Mouse (Mus musculus) liver, embryonic 16.5 days (tissue): ENCODE results near the gene Oas2. TPM values are rescaled to one million over a fixed set of nuclear protein-coding genes. Genes with fewer than 3 reads are reported as not detected.

Experiments
- ATAC-seq: fragments of 200-750 bp; cut with Nextera tagmentation; 2 replicates; pipeline ENCODE4 v1.8.0; 2017; ENCODE audit warnings: low read depth, mild to moderate bottlenecking, moderate number of reproducible peaks, moderate library complexity
- H3K27ac ChIP-seq: fragments of 300-500 bp; sonication (generic); 2 replicates; pipeline ENCODE4 v1.5.1; 2014; ENCODE audit warnings: mild to moderate bottlenecking, low read length
- H3K27me3 ChIP-seq: fragments of 300-500 bp; sonication (generic); 2 replicates; pipeline ENCODE4 v1.6.1; 2014; ENCODE audit warnings: low read depth, low read length, mixed read lengths; ENCODE audit not compliant: control insufficient read depth, insufficient read depth
- H3K36me3 ChIP-seq: fragments of 300-500 bp; sonication (generic); 2 replicates; pipeline ENCODE4 v1.6.1; 2014; ENCODE audit warnings: mild to moderate bottlenecking; ENCODE audit not compliant: control insufficient read depth, insufficient read depth
- H3K4me1 ChIP-seq: fragments of 300-500 bp; sonication (generic); 2 replicates; pipeline ENCODE4 v1.6.1; 2014; ENCODE audit warnings: low read depth, low read length, mixed read lengths; ENCODE audit not compliant: control insufficient read depth
- H3K4me2 ChIP-seq: fragments of 300-500 bp; sonication (generic); 2 replicates; pipeline ENCODE4 v1.6.1; 2014; ENCODE audit warnings: low read depth, low read length, mixed read lengths
- H3K4me3 ChIP-seq: fragments of 300-500 bp; sonication (generic); 2 replicates; pipeline ENCODE4 v1.5.1; 2014; ENCODE audit warnings: low read depth, mild to moderate bottlenecking, low read length
- H3K9ac ChIP-seq: fragments of 300-500 bp; sonication (generic); 2 replicates; pipeline ENCODE4 v1.6.1; 2014; ENCODE audit warnings: low read depth, low read length
- H3K9me3 ChIP-seq: fragments of 300-500 bp; sonication (generic); replicated peaks from 2 replicates; pipeline ENCODE4 v1.6.1; 2016; ENCODE audit warnings: low read length; ENCODE audit not compliant: control insufficient read depth
- WGBS: fragments of 180-500 bp; shearing (Covaris S2); extraction: QIAGEN DNeasy Blood & Tissue Kit; methylation state at CpG from one replicate; pipeline ENCODE4 v1.1.7; 2014; ENCODE audit not compliant: insufficient replicate concordance; 5-methylcytosine and 5-hydroxymethylcytosine counted together
- polyA plus RNA-seq: library from polyadenylated mRNA; unstranded; fragments of >200 nt; fragmentation: Nextera tagmentation; extraction: Ambion mirVana; gene quantifications from 2 replicates; pipeline ENCODE4 v1.2.1, GENCODE M21; 2015

The Oas2 gene
- polyA plus RNA-seq, 1 experiment from 2014 or later = 0.66 TPM

DNA sequence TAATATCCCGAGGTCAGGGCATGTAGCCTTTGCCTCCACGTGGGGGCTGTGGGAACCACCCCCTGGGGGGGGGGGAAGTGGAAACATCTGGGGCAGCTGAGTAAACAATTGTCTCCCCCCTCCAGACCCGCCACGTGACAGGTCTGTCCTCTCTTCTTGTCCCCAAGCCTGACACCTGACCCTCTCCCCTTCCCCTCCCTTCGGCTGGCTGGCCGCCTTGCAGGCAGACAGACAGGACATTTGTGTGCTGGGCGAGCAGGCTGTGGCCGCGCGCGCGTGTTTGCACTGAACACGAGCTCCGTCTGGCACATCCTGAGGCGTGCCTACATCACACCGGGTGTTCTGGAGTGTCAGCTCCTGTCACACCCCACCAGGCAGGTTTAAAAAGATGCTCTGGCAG, 43.1 kb downstream of the Oas2 start:
- 5% methylated on average over 16 of the region's 16 CpGs for WGBS
- peaks cover 30% of the 10 kb centered on the region for H3K27me3 ChIP-seq
- no peak overlapping the region for H3K4me2 ChIP-seq
- no peaks in the 10 kb centered on the region for H3K9me3 ChIP-seq
- H3K27ac ChIP-seq = no peak overlapping the region
- H3K4me3 ChIP-seq = no peak overlapping the region
- H3K9ac ChIP-seq = no peak overlapping the region
- H3K4me1 ChIP-seq = no peaks in the 10 kb centered on the region
- no peaks in the 10 kb centered on the region for H3K36me3 ChIP-seq
- peak; percentile 19; the same call in 1 of the 2 replicates for ATAC-seq

DNA sequence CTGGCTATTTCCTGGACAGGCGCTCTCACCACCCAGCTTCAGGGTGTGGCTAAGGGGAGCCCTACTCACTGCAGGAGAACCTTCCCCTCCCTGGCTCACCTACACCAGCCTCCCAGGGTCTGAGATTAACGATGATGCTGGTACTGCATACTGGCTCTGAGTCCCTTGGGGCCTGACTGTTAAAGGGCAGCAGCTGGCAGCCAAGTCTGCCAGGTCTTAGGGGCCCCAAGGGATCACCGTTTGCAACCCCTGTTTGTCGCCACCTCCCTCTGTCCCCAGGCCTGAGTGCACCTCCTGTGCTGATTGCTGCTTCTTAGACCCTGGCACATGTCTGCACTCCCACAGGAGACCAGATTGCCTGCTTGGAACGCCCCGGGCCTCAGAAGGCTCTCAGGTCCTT, 45.2 kb downstream of the Oas2 start:
- H3K9ac ChIP-seq = no peak overlapping the region
- WGBS = 35% methylated on average over 6 of the region's 6 CpGs
- no peaks in the 10 kb centered on the region for H3K4me1 ChIP-seq
- no peaks in the 10 kb centered on the region for H3K9me3 ChIP-seq
- no peak overlapping the region for H3K27ac ChIP-seq
- peaks cover 10% of the 10 kb centered on the region for H3K27me3 ChIP-seq
- ATAC-seq = no peak
- no peak overlapping the region for H3K4me3 ChIP-seq
- H3K4me2 ChIP-seq = no peak overlapping the region
- no peaks in the 10 kb centered on the region for H3K36me3 ChIP-seq

DNA sequence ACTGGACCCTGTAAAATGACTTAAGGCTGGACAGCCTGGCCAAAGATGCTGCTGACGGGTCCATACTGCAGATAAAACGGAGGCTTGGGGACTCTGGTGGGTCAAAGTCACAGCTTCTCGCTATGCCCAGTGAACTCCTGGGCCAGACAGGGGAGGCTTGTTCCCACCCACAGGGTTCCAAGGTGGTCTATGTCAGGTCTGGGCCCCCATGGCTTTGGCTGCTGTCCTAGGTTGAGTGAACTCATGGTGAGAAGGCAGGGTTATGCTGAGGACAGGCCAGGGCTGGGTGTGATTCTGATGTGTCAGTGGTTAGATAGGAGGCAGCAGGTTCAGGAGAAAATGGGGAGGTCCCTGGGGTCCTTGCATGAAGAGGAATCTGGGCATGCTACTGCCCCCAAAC, 46.0 kb downstream of the Oas2 start:
- ATAC-seq = no peak
- H3K27ac ChIP-seq = no peak overlapping the region
- peaks cover 8% of the 10 kb centered on the region for H3K27me3 ChIP-seq
- H3K4me2 ChIP-seq = no peak overlapping the region
- no peaks in the 10 kb centered on the region for H3K36me3 ChIP-seq
- 32% methylated on average over 3 of the region's 3 CpGs for WGBS
- no peaks in the 10 kb centered on the region for H3K4me1 ChIP-seq
- H3K9ac ChIP-seq = no peak overlapping the region
- no peaks in the 10 kb centered on the region for H3K9me3 ChIP-seq
- H3K4me3 ChIP-seq = no peak overlapping the region

DNA sequence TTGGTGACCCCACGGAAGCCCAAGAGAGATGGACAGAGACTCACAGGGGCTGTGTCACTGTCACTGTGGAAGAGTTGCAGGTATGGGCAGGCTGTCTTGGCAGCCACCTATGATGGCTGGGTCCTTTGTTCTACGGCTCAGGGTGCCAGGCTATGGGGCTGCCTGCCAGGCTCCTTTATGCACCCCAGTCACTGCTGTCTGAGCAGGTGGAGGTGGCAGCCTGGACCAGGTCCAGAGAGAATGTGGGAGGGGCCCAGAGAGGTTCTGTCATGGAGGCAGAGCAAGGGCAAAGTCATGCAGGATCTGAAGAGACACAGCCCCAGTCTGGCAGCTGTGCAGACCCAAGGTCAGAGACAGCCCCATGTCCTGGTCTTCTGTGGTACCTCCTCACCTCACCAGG, 46.7 kb downstream of the Oas2 start:
- no peak for ATAC-seq
- Histone ChIP-seq H3K27me3 (peaks cover 3% of the 10 kb centered on the region), H3K4me1 (no peaks in the 10 kb centered on the region), H3K27ac (no peak overlapping the region), H3K4me2 (no peak overlapping the region), H3K36me3 (no peaks in the 10 kb centered on the region), H3K4me3 (no peak overlapping the region), H3K9ac (no peak overlapping the region), H3K9me3 (no peaks in the 10 kb centered on the region)
- WGBS = 74% methylated on average over 2 of the region's 2 CpGs

DNA sequence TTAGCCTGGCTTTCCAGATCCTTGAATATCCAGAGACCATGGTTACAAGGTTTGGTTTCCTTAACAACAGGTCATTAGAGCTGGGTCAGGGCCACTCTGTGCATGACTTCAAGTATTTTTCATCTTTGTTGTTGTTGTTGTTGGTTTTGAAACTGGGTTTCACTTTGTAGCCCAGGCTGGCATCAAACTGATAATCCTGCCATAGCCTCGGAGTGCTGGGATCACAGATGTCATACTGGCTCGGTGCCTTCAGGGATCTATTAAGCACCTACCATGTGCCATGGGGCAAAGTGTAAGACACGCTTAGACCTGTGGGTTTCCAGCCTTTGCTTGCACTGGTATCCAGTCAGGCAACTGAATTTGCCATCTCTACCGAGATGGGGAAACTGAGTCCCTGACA, 47.2 kb downstream of the Oas2 start:
- Histone ChIP-seq H3K9me3 (no peaks in the 10 kb centered on the region), H3K36me3 (no peaks in the 10 kb centered on the region), H3K4me1 (no peaks in the 10 kb centered on the region), H3K4me3 (no peak overlapping the region), H3K9ac (no peak overlapping the region), H3K27me3 (peaks cover 3% of the 10 kb centered on the region), H3K4me2 (no peak overlapping the region), H3K27ac (no peak overlapping the region)
- 61% methylated on average over 4 of the region's 4 CpGs for WGBS
- no peak for ATAC-seq

DNA sequence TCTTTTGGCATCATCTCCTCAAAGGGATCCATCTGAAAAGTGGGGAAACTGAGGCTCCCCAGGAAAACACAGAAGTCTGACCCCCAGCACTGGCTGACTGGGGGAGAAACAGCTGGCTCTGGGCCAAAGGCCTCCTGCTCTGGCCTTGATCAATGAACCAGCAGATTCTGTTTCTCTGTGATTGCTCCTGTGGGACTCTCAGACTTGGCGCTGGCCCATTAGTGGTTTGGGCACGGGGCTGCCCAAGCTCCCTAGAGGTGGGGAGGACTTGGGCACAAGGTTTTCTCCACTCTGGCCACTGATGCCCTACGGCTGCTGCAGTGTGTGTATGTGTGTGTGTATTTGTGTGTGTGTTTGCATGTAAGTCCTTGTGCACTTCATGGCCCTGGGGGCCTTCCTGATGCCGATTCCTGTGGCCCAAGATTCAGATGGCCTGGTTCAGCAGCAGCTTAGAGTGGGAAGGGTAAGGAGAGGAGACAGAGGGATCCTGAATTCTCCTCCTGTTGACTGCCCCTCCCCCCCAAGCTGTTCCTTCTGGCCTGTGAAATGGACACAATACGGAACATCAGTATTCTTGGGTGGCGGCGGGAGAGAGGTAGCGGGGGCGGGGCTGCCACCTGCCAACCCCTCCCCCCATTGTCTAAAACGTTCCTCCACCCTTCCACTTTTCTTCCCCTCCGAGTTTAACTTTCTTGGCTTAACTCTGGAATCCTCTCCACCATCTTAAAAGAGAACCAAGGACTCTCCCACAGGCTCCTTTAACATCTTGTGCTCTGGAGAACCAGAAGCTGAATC, 48.5 kb downstream of the Oas2 start:
- WGBS = 44% methylated on average over 11 of the region's 11 CpGs
- H3K4me1 ChIP-seq = no peaks in the 10 kb centered on the region
- no peak overlapping the region for H3K4me3 ChIP-seq
- no peak overlapping the region for H3K4me2 ChIP-seq
- H3K9ac ChIP-seq = no peak overlapping the region
- H3K27ac ChIP-seq = no peak overlapping the region
- no peaks in the 10 kb centered on the region for H3K9me3 ChIP-seq
- no peak for ATAC-seq
- H3K27me3 ChIP-seq = peaks cover 6% of the 10 kb centered on the region
- no peaks in the 10 kb centered on the region for H3K36me3 ChIP-seq

DNA sequence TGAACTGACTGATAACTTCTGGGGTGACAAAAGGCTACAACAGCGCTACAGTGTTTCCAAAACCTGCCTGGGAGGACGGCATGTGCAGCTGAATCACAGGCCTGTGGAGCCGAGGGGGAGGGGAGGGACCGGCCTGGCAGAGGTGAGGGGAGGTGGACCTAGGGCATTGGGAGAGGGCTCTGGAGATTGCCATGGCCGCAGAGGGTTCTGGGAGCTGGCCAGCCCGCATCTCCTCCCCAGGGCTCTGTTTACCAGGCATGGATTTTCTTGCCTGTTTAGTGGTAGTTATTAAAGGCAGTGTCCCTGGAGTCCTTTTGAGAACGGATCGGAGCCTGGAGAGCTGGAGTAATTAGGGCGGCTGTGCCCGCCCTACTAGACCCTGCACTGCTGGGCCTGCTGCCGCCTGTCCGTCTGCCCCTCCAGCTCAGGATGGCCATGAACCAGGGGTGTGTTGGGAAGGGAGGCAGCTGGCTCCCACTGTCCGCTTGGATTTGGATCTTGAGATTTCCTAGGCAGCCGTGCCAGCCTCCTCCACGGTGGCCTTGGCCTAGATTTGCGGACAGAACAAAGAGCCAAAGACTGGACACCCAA, 50.8 kb downstream of the Oas2 start:
- Histone ChIP-seq H3K36me3 (no peaks in the 10 kb centered on the region), H3K4me3 (no peak overlapping the region), H3K27me3 (peaks cover 25% of the 10 kb centered on the region), H3K9ac (no peak overlapping the region), H3K9me3 (no peaks in the 10 kb centered on the region), H3K4me1 (no peaks in the 10 kb centered on the region), H3K4me2 (no peak overlapping the region), H3K27ac (no peak overlapping the region)
- 51% methylated on average over 16 of the region's 16 CpGs for WGBS
- no peak for ATAC-seq

DNA sequence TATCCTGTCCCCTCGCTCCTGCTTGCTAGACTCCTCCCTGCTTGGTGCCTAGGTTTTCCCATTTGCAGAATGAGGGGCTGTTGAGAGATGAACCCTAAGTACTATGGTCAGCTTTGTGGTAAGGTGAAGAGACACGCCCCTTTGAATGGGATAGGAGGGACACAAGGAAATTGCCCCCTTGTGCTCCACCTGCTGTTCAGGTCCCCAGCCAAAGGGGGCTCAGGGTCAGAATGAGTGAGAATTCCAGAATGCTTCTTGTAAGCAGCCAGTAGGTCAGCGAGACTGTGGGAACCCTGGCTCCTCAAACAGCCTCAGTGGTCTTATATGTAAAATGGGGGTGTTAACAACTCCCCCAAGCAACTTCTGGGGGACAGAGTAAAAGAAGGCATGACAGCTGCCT, 51.5 kb downstream of the Oas2 start:
- no peak overlapping the region for H3K4me3 ChIP-seq
- 40% methylated on average over 3 of the region's 3 CpGs for WGBS

DNA sequence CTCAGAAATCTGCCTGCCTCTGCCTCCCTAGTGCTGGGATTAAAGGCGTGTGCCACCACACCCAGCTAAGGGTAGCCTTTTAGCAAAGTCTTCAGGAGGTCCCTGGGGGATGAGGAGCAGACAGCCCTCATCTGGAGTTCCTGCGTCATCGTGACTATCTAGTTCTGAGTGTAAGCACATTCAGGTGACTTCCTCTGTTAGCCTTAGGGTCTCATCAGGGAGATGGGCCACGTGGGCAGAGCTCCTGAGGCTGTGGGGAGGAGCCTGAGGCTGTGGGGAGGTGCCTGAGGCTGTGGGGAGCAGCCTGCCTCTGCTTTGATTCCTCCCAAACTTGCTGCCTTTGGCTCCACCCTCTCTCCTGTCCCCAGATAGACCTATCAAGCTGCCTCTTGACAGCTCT, 52.8 kb downstream of the Oas2 start:
- H3K27me3 ChIP-seq = peaks cover 38% of the 10 kb centered on the region
- H3K9ac ChIP-seq = no peak overlapping the region
- H3K4me3 ChIP-seq = no peak overlapping the region
- ATAC-seq = no peak
- no peak overlapping the region for H3K27ac ChIP-seq
- no peaks in the 10 kb centered on the region for H3K36me3 ChIP-seq
- no peaks in the 10 kb centered on the region for H3K4me1 ChIP-seq
- WGBS = 36% methylated on average over 4 of the region's 4 CpGs
- H3K9me3 ChIP-seq = no peaks in the 10 kb centered on the region
- no peak overlapping the region for H3K4me2 ChIP-seq

More for the DNA sequence above, 51.5 kb downstream of the Oas2 start:
- H3K27me3 ChIP-seq = peaks cover 31% of the 10 kb centered on the region
- no peak for ATAC-seq
- no peaks in the 10 kb centered on the region for H3K4me1 ChIP-seq
- no peak overlapping the region for H3K9ac ChIP-seq
- H3K36me3 ChIP-seq = no peaks in the 10 kb centered on the region
- no peaks in the 10 kb centered on the region for H3K9me3 ChIP-seq
- H3K4me2 ChIP-seq = no peak overlapping the region
- no peak overlapping the region for H3K27ac ChIP-seq
